Mouse (Mus musculus): ENCODE results near the gene Sla2.
A peak's percentile ranks its signal among the peaks of the same experiment; 100 is the strongest.
"Not testable (repeated sequence)": the region's sequence is repeated elsewhere in the genome, so short reads cannot be mapped to it uniquely, and the experiment has no call there.

Gene Sla2

GRCm38 (mm10) chr2:156840301-156841027, 46.5 kb downstream of the Sla2 start:
- no peak for DNase-seq (ENCODE audit: low spot score in 2 of 2)

- DNase-seq (ENCODE audit: low spot score in 2 of 2): peak; percentile 35
Measured at GRCm38 (mm10) chr2:156839319-156840191, 47.4 kb downstream of the Sla2 start, which contains the start of gene Tgif2. Gene Tgif2 (plus strand): TSS chr2:156840007.

- DNase-seq (ENCODE audit: low spot score in 2 of 2): no peak
Measured at GRCm38 (mm10) chr2:156838839-156839238, 48.2 kb downstream of the Sla2 start.

GRCm38 (mm10) chr2:156834336-156834735, 52.7 kb downstream of the Sla2 start:
- no peak for DNase-seq (ENCODE audit: low spot score in 2 of 2)

- DNase-seq (ENCODE audit: low spot score in 2 of 2): not testable (repeated sequence)
Measured at GRCm38 (mm10) chr2:156825128-156825527, 61.9 kb downstream of the Sla2 start.
